Mouse (Mus musculus) CH12F3 (cell line): ENCODE data around the gene Cacna2d3.

Source experiments
- in situ Hi-C: fragments of 300-500 bp; cut with MboI; formaldehyde crosslinking; loops from 2 replicates; pipeline ENCODE4 v1.14.3; 2020; ENCODE audit warnings: low sequenced_read_pairs

The Cacna2d3 gene

GRCm38 (mm10) chr14:29178695-29179396 is 542.8 kb downstream of the Cacna2d3 start:
- in situ Hi-C loops, result no loop called here

DNA sequence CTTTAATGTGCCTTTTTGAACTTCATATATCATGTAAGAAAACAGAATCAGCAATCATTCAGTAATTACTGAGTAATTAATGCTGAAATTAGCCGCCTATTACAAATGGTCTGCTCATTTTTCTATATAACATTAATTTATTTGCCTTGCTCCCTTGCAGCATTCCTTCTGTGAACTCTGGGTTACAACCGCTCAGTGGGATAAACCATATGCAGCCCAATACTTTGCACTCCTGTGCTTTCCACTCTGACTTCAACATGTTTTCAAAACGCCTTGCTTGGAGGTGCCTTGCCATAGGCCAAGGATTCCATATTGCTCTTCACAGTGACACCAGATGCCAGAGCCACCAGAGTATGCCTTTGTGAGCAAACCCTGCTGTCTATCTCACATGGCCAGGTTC is 546.9 kb downstream of the Cacna2d3 start:
- in situ Hi-C loops, result no loop called here

GRCm38 (mm10) chr14:29172207-29172606 is 549.5 kb downstream of the Cacna2d3 start:
- in situ Hi-C loops, result no loop called here

- in situ Hi-C loops, result no loop called here
Observed at GRCm38 (mm10) chr14:29164653-29165030, 557.0 kb downstream of the Cacna2d3 start.

- in situ Hi-C loops, result no loop called here
Observed at GRCm38 (mm10) chr14:29163998-29164652, 557.5 kb downstream of the Cacna2d3 start.

DNA sequence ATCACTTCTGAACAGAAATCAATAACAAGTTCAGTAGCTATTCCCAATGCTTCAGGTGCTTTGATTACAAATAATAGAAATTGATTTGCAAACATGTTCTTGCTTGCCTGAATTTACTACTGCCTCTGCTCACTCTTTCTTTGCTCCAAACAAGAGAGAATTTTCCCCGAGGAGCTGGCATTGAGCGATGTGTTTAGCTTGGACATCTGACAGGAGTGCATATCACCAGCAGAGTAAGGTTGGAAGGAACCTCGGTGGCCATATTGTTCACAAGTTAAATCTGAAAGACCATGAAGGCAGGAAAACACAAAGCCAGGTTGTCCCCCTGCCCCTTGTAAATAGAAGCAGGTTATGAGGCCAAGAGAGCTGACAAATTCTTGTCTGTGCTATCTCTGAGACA is 561.9 kb downstream of the Cacna2d3 start:
- in situ Hi-C loops, result no loop called here

DNA sequence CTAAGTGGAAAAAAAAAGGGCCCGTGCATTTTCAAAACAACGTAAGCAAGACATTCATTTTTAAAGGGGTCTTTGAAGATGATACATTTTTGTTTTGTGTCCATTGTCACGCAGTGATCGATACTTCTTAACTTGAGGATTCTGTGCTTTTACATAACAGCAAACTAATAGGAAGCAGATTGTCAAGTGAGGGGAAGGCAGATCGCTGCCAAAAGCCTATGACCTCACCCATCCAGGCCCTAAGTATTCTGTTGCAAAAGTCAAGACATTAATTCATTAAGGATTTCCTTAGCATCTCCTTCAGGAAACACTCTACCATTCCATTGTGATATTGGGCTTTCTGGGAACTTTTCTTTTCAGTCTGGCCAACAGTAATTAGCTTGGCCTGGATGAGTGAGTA is 564.6 kb downstream of the Cacna2d3 start:
- in situ Hi-C loops, result no loop called here

DNA sequence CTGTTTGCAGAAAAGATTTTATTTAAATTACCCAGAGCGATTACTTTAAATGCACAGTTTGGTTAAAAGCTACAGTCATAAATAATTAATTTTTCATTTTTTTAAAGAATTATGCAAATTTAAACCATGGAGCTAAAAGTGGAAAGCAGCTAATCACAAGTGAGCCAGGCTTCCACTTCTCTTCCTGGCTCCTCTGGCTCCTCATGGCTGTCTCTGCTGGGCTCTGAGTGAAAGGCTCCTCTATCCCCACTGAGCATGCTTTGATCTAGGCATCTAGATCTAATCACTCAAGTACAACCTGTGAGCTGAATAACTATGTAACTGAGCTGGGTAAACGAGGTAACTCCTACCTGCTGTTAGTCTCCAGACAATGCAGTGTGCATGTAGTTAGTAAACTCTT is 577.5 kb downstream of the Cacna2d3 start:
- in situ Hi-C loops, result no loop called here

DNA sequence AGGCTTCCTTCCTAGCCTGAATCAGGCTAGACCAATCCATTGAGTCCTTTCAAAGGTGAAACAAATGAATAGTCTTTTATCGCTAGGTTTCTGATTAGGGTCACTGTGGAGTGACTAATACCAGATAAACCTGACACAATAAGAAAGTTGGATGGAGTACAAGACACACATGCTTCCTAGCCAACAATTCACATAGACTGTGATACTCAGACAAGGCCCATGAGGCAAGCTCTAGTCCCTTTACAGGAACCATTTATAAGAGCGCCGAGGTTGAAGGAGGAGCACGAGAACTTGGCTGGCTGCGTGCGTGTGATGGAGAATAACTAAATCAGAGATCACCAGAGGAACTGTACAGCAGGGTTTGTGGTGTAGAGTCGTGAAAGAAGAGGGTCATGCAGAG is 584.0 kb downstream of the Cacna2d3 start:
- in situ Hi-C loops, result no loop called here

GRCm38 (mm10) chr14:29137006-29137579 is 584.6 kb downstream of the Cacna2d3 start:
- in situ Hi-C loops, result no loop called here

GRCm38 (mm10) chr14:29134901-29135300 is 586.8 kb downstream of the Cacna2d3 start:
- in situ Hi-C loops, result no loop called here

GRCm38 (mm10) chr14:29130511-29130910 is 591.2 kb downstream of the Cacna2d3 start:
- in situ Hi-C loops, result no loop called here

DNA sequence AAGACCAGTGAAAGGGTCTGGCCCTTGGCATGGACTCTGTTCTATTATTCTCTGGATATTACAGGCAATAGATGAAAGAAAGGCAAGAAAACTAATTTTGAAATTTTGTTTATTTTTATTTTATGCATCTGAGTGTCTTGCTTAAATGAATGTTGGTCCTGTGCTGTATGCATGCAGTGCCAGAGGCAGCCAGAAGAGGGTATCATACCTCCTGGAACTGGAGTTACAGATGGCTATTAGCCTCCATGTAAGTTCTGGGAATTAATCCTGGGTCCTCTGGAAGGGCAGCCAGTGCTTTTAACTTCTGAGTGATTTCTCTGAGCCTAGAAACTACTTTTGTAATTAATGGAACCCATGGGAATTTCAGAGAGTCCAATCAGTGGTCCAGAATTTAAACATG is 597.8 kb downstream of the Cacna2d3 start:
- in situ Hi-C loops, result no loop called here

DNA sequence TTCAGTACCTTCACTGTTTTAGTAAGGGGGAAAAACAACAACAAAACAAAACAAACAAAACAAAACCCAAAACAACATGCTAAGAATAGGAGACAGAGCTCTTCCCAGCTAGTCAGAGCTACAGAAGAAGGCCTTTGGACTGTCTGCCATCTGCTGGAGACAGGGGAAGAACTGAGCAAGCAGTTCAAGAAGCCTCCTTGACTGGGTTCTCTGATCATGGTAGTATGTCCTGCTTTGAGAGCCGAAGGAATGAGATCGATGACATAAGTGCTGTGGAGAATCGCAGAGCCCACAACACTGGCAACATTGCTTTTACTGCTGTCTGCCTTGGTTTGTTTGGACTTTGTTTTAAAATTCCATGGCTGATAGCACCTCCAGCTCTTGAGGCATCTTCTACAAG is 598.9 kb downstream of the Cacna2d3 start:
- in situ Hi-C loops, result no loop called here

- in situ Hi-C loops, result no loop called here
Observed at GRCm38 (mm10) chr14:29113852-29114450, 607.7 kb downstream of the Cacna2d3 start.

- in situ Hi-C loops, result no loop called here
Observed at GRCm38 (mm10) chr14:29111666-29112065, 610.0 kb downstream of the Cacna2d3 start.

- in situ Hi-C loops, result no loop called here
Observed at GRCm38 (mm10) chr14:29110351-29111091, 611.1 kb downstream of the Cacna2d3 start.

DNA sequence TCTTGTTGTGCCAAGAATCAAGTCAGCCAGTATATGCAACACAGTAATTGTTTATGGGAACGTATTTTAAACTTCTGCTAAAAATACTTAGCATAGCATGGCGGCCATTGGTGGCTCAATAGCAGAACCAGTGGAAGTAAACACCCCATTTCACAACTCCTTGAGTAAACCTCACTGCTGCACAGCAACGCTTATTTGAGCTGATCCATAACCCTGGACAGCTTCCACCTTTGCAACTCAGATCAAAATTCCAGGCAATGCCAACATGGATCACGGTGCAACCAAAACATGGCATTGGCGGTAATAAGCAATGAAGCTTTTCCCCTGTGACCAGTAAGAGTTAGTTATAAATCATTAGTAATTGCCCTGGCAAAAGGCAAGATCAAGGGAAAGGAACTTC is 614.2 kb downstream of the Cacna2d3 start:
- in situ Hi-C loops, result no loop called here

DNA sequence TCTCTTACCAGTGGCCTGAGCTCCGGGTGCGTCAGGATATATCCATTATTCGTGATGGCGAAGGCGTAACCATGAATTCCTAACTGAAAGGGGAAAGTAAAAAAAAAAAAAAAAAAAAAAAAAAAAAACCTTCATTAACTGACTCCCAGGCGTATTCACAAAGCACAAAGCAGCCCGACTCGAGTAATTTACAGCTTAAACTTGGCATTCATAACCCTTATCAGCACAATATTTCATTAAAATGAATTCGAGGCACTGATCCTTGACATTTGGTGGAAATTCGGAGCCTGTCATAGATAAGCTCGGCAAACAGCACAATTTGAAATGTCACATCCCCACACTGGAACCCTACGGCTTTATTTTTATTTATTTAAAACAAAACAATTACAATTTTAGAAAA is 623.9 kb downstream of the Cacna2d3 start:
- in situ Hi-C loops, result no loop called here

- in situ Hi-C loops, result no loop called here
Observed at GRCm38 (mm10) chr14:29095431-29095830, 626.2 kb downstream of the Cacna2d3 start.

- in situ Hi-C loops, result no loop called here
Observed at GRCm38 (mm10) chr14:29090074-29090473, 631.6 kb downstream of the Cacna2d3 start.
